In genomic region chr9:122022776-122023175, GRCm38 (mm10) we compare ENCODE assay signal across 8 mouse cellular contexts. TPM values are rescaled to one million over a fixed set of nuclear protein-coding genes. Genes with fewer than 3 reads are reported as not detected.
A peak's percentile ranks its signal among the peaks of the same experiment; 100 is the strongest.
DNase-seq lines count a peak whose midpoint lies in the region; ATAC-seq and TF ChIP-seq lines count a peak whose summit lies in the region.

No protein-coding gene starts in this region.

- no peaks in the 10 kb centered on the region for H3K9me3 ChIP-seq in heart, postnatal 0 days (replicated peaks; ENCODE audit: control insufficient read depth, low read length)
- H3K9me3 ChIP-seq in liver, embryonic 16.5 days (replicated peaks; ENCODE audit: control insufficient read depth, low read length): no peaks in the 10 kb centered on the region
- H3K9me3 ChIP-seq in forebrain, embryonic 13.5 days (replicated peaks): no peaks in the 10 kb centered on the region

- peak overlapping the region; percentile 62 for H3K27ac ChIP-seq in left cerebral cortex, adult 2 months
- peak overlapping the region; percentile 85 for H3K27ac ChIP-seq in heart, postnatal 0 days (ENCODE audit: low read depth)
- H3K27ac ChIP-seq in liver, embryonic 16.5 days (ENCODE audit: low read length): no peak overlapping the region
- no peak overlapping the region for H3K27ac ChIP-seq in forebrain, embryonic 13.5 days

- H3K9ac ChIP-seq in heart, postnatal 0 days (replicated peaks; ENCODE audit: low read depth, low read length): no peak overlapping the region
- no peak overlapping the region for H3K9ac ChIP-seq in liver, embryonic 16.5 days (ENCODE audit: low read depth, low read length)
- no peak overlapping the region for H3K9ac ChIP-seq in forebrain, embryonic 13.5 days

- no peak overlapping the region for H3K4me3 ChIP-seq in left cerebral cortex, adult 2 months
- no peak overlapping the region for H3K4me3 ChIP-seq in heart, postnatal 0 days (ENCODE audit: low read depth, low read length)
- no peak overlapping the region for H3K4me3 ChIP-seq in liver, embryonic 16.5 days (ENCODE audit: low read depth, low read length)
- no peak overlapping the region for H3K4me3 ChIP-seq in forebrain, embryonic 13.5 days

- no peak overlapping the region for H3K4me2 ChIP-seq in heart, postnatal 0 days (ENCODE audit: low read depth, low read length)
- no peak overlapping the region for H3K4me2 ChIP-seq in liver, embryonic 16.5 days (ENCODE audit: low read depth, low read length)
- H3K4me2 ChIP-seq in forebrain, embryonic 13.5 days: no peak overlapping the region

- intact Hi-C loops in left cerebral cortex, adult 2 months (cut with DNase I): loop anchor here (1.0 to 2.0 kb wide), 2 partner anchors 63 to 94 kb away; partner anchors contain the start of gene Snrk
- intact Hi-C loops in left cerebral cortex, postnatal 36 days (cut with DNase I): loop anchor here (5.0 kb wide), 1 partner anchor 95 kb away; the partner anchor contains the start of gene Snrk

- H3K4me1 ChIP-seq in heart, postnatal 0 days (ENCODE audit: control insufficient read depth, insufficient read depth): peaks cover 29% of the 10 kb centered on the region
- no peaks in the 10 kb centered on the region for H3K4me1 ChIP-seq in liver, embryonic 16.5 days (ENCODE audit: control insufficient read depth, low read depth, low read length)
- peaks cover 9% of the 10 kb centered on the region for H3K4me1 ChIP-seq in forebrain, embryonic 13.5 days

- WGBS in heart, postnatal 0 days: 40% methylated on average over 9 of the region's 9 CpGs
- 28% methylated on average over 9 of the region's 9 CpGs for WGBS in liver, embryonic 16.5 days (ENCODE audit: insufficient replicate concordance)
- WGBS in forebrain, embryonic 13.5 days: 71% methylated on average over 9 of the region's 9 CpGs

- H3K27me3 ChIP-seq in heart, postnatal 0 days (ENCODE audit: control insufficient read depth, insufficient read depth, low read length): no peaks in the 10 kb centered on the region
- no peaks in the 10 kb centered on the region for H3K27me3 ChIP-seq in liver, embryonic 16.5 days (ENCODE audit: control insufficient read depth, insufficient read depth, low read depth, low read length)
- H3K27me3 ChIP-seq in forebrain, embryonic 13.5 days: no peaks in the 10 kb centered on the region

- no peak for DNase-seq in left cerebral cortex, adult 2 months (ENCODE audit: extremely low spot score in 1 of 2, low spot score in 2 of 2)
- no peak for DNase-seq in left cerebral cortex, adult 9 months (ENCODE audit: low spot score in 2 of 2)
- DNase-seq in cerebellum, adult 8-10 months: peak; percentile 79
- DNase-seq in heart, postnatal 0 days (ENCODE audit: low spot score): peak; percentile 89
- DNase-seq in left cerebral cortex, postnatal 36 days (ENCODE audit: low spot score in 2 of 2): no peak

- no peaks in the 10 kb centered on the region for H3K36me3 ChIP-seq in heart, postnatal 0 days (replicated peaks; ENCODE audit: control insufficient read depth, insufficient read depth, low read length)
- no peaks in the 10 kb centered on the region for H3K36me3 ChIP-seq in liver, embryonic 16.5 days (ENCODE audit: control insufficient read depth, insufficient read depth)
- H3K36me3 ChIP-seq in forebrain, embryonic 13.5 days (ENCODE audit: poor library complexity, severe bottlenecking): no peaks in the 10 kb centered on the region

- TF ChIP-seq EP300 in heart, postnatal 0 days (IDR thresholded peaks at IDR 0.05; ENCODE audit: low read depth): peak; percentile 99

- TF ChIP-seq CTCF in left cerebral cortex, adult 2 months (IDR thresholded peaks at IDR 0.05): no peak
- no peak for TF ChIP-seq CTCF in heart, postnatal 0 days (IDR thresholded peaks at IDR 0.05; ENCODE audit: low read depth)

- ATAC-seq in heart, postnatal 0 days (ENCODE audit: insufficient read depth, low read depth): peak; percentile 58
- ATAC-seq in liver, embryonic 16.5 days (ENCODE audit: low read depth): peak; percentile 47
- ATAC-seq in CD4-positive, CD25-positive, alpha-beta regulatory T cell, adult 4 months: no peak
- ATAC-seq in forebrain, embryonic 13.5 days: no peak

RNA-seq across cellular contexts. Expression of gene Pomgnt2, which starts 25.9 kb away (rescaled TPM):
- total RNA-seq in left cerebral cortex, adult 2 months (2021): 10 to 100 TPM; 39.4 to 40.0 TPM
- total RNA-seq in heart, postnatal 0 days (2014; rRNA removed; ENCODE audit: low replicate concordance): 14.2 and 19.4 TPM in 2 replicates
- 6.9 and 7.9 TPM in 2 replicates for polyA plus RNA-seq in heart, postnatal 0 days (2015; fragmentation: Nextera tagmentation; extraction: Ambion mirVana)
- polyA plus RNA-seq in liver, embryonic 16.5 days (2015; fragmentation: Nextera tagmentation; extraction: Ambion mirVana): 2.9 and 3.2 TPM in 2 replicates
- not detected for polyA plus RNA-seq in CD4-positive, CD25-positive, alpha-beta regulatory T cell, adult 4 months (2017; shearing (Covaris generic))
- 16.7 and 17.3 TPM in 2 replicates for polyA plus RNA-seq in forebrain, embryonic 13.5 days (2015; fragmentation: Nextera tagmentation; extraction: Ambion mirVana)
- total RNA-seq in left cerebral cortex, postnatal 36 days (2021): 10 to 100 TPM; 38.0 to 38.2 TPM

Comparison
In these comparisons a context has a peak if more than half of its experiments do, and no peak if none do; other contexts are left out.
1. DNase-seq: peak in cerebellum, adult 8-10 months (single experiment) and heart, postnatal 0 days (single experiment); none in left cerebral cortex, adult 2 months (0 of 2), left cerebral cortex, adult 9 months (0 of 2) and left cerebral cortex, postnatal 36 days (0 of 2).
2. H3K27ac ChIP-seq: peak in left cerebral cortex, adult 2 months (single experiment) and heart, postnatal 0 days (single experiment); none in liver, embryonic 16.5 days (single experiment) and forebrain, embryonic 13.5 days (single experiment).
3. ATAC-seq: peak in heart, postnatal 0 days (single experiment) and liver, embryonic 16.5 days (single experiment); none in CD4-positive, CD25-positive, alpha-beta regulatory T cell, adult 4 months (single experiment) and forebrain, embryonic 13.5 days (single experiment).